Mouse (Mus musculus): ENCODE measurements around the gene Letmd1.

The Letmd1 gene

GRCm38 (mm10) chr15:100508454-100509167, 39.8 kb downstream of the Letmd1 start:
- no peak for DNase-seq

- no peak for DNase-seq
Observed at GRCm38 (mm10) chr15:100510072-100510471, 41.2 kb downstream of the Letmd1 start.

- no peak for DNase-seq
Observed at GRCm38 (mm10) chr15:100513387-100513786, 44.6 kb downstream of the Letmd1 start.

- no peak for DNase-seq
Observed at GRCm38 (mm10) chr15:100515121-100515520, 46.3 kb downstream of the Letmd1 start.

- DNase-seq = no peak
Observed at GRCm38 (mm10) chr15:100520306-100520705, 51.5 kb downstream of the Letmd1 start.

- no peak for DNase-seq
Observed at GRCm38 (mm10) chr15:100525405-100525804, 56.6 kb downstream of the Letmd1 start.

- no peak for DNase-seq
Observed at GRCm38 (mm10) chr15:100527900-100528299, 59.1 kb downstream of the Letmd1 start.

All from right cerebral cortex, postnatal 14 days (tissue).